Mouse (Mus musculus): ENCODE measurements around the gene Acoxl. TPM values are rescaled to one million over a fixed set of nuclear protein-coding genes. Genes with fewer than 3 reads are reported as not detected.

Acoxl gene
- polyA plus RNA-seq, 1 experiment, result not detected

GRCm38 (mm10) chr2:127929939-127930715 is 91.5 kb downstream of the Acoxl start:
- peaks cover 4% of the 10 kb centered on the region; the same call in 1 of the 2 replicates for H3K4me1 ChIP-seq (ENCODE audit: control insufficient read depth, insufficient read depth, low read length)
- WGBS, result 46% methylated on average over 6 of the region's 6 CpGs

GRCm38 (mm10) chr2:127931576-127931975 is 92.9 kb downstream of the Acoxl start:
- peaks cover 4% of the 10 kb centered on the region; the same call in 1 of the 2 replicates for H3K4me1 ChIP-seq (ENCODE audit: control insufficient read depth, insufficient read depth, low read length)
- H3K4me3 ChIP-seq (replicated peaks; ENCODE audit: insufficient read depth, low read depth, low read length), result no peak overlapping the region

More at GRCm38 (mm10) chr2:127929939-127930715, 91.5 kb downstream of the Acoxl start:
- TF ChIP-seq POLR2A (IDR thresholded peaks at IDR 0.05; ENCODE audit: borderline replicate concordance, insufficient read depth, low read length) (no peak), CTCF (IDR thresholded peaks at IDR 0.05; ENCODE audit: borderline replicate concordance, insufficient read depth, low read depth, low read length) (no peak)
- no peak for DNase-seq
- Histone ChIP-seq H3K27me3 (ENCODE audit: control insufficient read depth, insufficient read depth, low read length) (no peaks in the 10 kb centered on the region), H3K4me3 (replicated peaks; ENCODE audit: insufficient read depth, low read depth, low read length) (no peak overlapping the region), H3K27ac (ENCODE audit: insufficient read depth, low read length) (no peak overlapping the region)

GRCm38 (mm10) chr2:127933531-127933931 is 94.9 kb downstream of the Acoxl start:
- no peak for TF ChIP-seq CTCF (IDR thresholded peaks at IDR 0.05; ENCODE audit: borderline replicate concordance, insufficient read depth, low read depth, low read length)
- TF ChIP-seq POLR2A (IDR thresholded peaks at IDR 0.05; ENCODE audit: borderline replicate concordance, insufficient read depth, low read length), result no peak
- Histone ChIP-seq H3K4me1 (ENCODE audit: control insufficient read depth, insufficient read depth, low read length) (peaks cover 4% of the 10 kb centered on the region; the same call in 1 of the 2 replicates), H3K27ac (ENCODE audit: insufficient read depth, low read length) (no peak overlapping the region), H3K27me3 (ENCODE audit: control insufficient read depth, insufficient read depth, low read length) (no peaks in the 10 kb centered on the region), H3K4me3 (replicated peaks; ENCODE audit: insufficient read depth, low read depth, low read length) (no peak overlapping the region)
- WGBS, result 87% methylated on average over 3 of the region's 3 CpGs
- no peak for DNase-seq

More at GRCm38 (mm10) chr2:127931576-127931975, 92.9 kb downstream of the Acoxl start:
- H3K27me3 ChIP-seq (ENCODE audit: control insufficient read depth, insufficient read depth, low read length), result no peaks in the 10 kb centered on the region
- DNase-seq, result peak in 1 of 2 experiments; percentile 3
- 34% methylated on average over 4 of the region's 4 CpGs for WGBS
- no peak overlapping the region for H3K27ac ChIP-seq (ENCODE audit: insufficient read depth, low read length)
- TF ChIP-seq POLR2A (IDR thresholded peaks at IDR 0.05; ENCODE audit: borderline replicate concordance, insufficient read depth, low read length) (no peak), CTCF (IDR thresholded peaks at IDR 0.05; ENCODE audit: borderline replicate concordance, insufficient read depth, low read depth, low read length) (no peak)

- Histone ChIP-seq H3K27ac (ENCODE audit: insufficient read depth, low read length) (no peak overlapping the region), H3K4me1 (ENCODE audit: control insufficient read depth, insufficient read depth, low read length) (no peaks in the 10 kb centered on the region), H3K27me3 (ENCODE audit: control insufficient read depth, insufficient read depth, low read length) (no peaks in the 10 kb centered on the region), H3K4me3 (replicated peaks; ENCODE audit: insufficient read depth, low read depth, low read length) (no peak overlapping the region)
- DNase-seq, result no peak
- TF ChIP-seq CTCF (IDR thresholded peaks at IDR 0.05; ENCODE audit: borderline replicate concordance, insufficient read depth, low read depth, low read length) (no peak; the same call in 1 of the 2 replicates), POLR2A (IDR thresholded peaks at IDR 0.05; ENCODE audit: borderline replicate concordance, insufficient read depth, low read length) (no peak)
- 95% methylated on average over 3 of the region's 3 CpGs for WGBS
Observed at GRCm38 (mm10) chr2:127937079-127937478, 98.4 kb downstream of the Acoxl start.

GRCm38 (mm10) chr2:127939206-127939605 is 100.5 kb downstream of the Acoxl start:
- 97% methylated on average over 2 of the region's 2 CpGs for WGBS
- no peak overlapping the region for H3K4me3 ChIP-seq (replicated peaks; ENCODE audit: insufficient read depth, low read depth, low read length)
- no peak overlapping the region for H3K27ac ChIP-seq (ENCODE audit: insufficient read depth, low read length)
- H3K27me3 ChIP-seq (ENCODE audit: control insufficient read depth, insufficient read depth, low read length), result no peaks in the 10 kb centered on the region
- DNase-seq, result no peak
- H3K4me1 ChIP-seq (ENCODE audit: control insufficient read depth, insufficient read depth, low read length), result no peaks in the 10 kb centered on the region
- TF ChIP-seq POLR2A (IDR thresholded peaks at IDR 0.05; ENCODE audit: borderline replicate concordance, insufficient read depth, low read length) (no peak), CTCF (IDR thresholded peaks at IDR 0.05; ENCODE audit: borderline replicate concordance, insufficient read depth, low read depth, low read length) (no peak)

- H3K27me3 ChIP-seq (ENCODE audit: control insufficient read depth, insufficient read depth, low read length), result no peaks in the 10 kb centered on the region
- H3K4me3 ChIP-seq (replicated peaks; ENCODE audit: insufficient read depth, low read depth, low read length), result no peak overlapping the region
- TF ChIP-seq CTCF (IDR thresholded peaks at IDR 0.05; ENCODE audit: borderline replicate concordance, insufficient read depth, low read depth, low read length), result no peak
- no peak for TF ChIP-seq POLR2A (IDR thresholded peaks at IDR 0.05; ENCODE audit: borderline replicate concordance, insufficient read depth, low read length)
- H3K4me1 ChIP-seq (ENCODE audit: control insufficient read depth, insufficient read depth, low read length), result peaks cover 7% of the 10 kb centered on the region
- 37% methylated on average over 6 of the region's 6 CpGs for WGBS
- peak in 1 of 2 experiments; percentile 12 for DNase-seq
- no peak overlapping the region for H3K27ac ChIP-seq (ENCODE audit: insufficient read depth, low read length)
Observed at GRCm38 (mm10) chr2:127960579-127960978, 121.9 kb downstream of the Acoxl start.

- WGBS, result 12% methylated on average over 2 of the region's 2 CpGs
- H3K4me3 ChIP-seq (replicated peaks; ENCODE audit: insufficient read depth, low read depth, low read length), result no peak overlapping the region
- TF ChIP-seq CTCF (IDR thresholded peaks at IDR 0.05; ENCODE audit: borderline replicate concordance, insufficient read depth, low read depth, low read length), result no peak
- H3K27ac ChIP-seq (ENCODE audit: insufficient read depth, low read length), result no peak overlapping the region
- no peaks in the 10 kb centered on the region for H3K27me3 ChIP-seq (ENCODE audit: control insufficient read depth, insufficient read depth, low read length)
- peak; percentile 32 to 34 for DNase-seq
- H3K4me1 ChIP-seq (ENCODE audit: control insufficient read depth, insufficient read depth, low read length), result peaks cover 7% of the 10 kb centered on the region
Observed at GRCm38 (mm10) chr2:127961154-127961553, 122.5 kb downstream of the Acoxl start.
